Mouse (Mus musculus): ENCODE results near the gene Gm10643.

The Gm10643 gene

DNA sequence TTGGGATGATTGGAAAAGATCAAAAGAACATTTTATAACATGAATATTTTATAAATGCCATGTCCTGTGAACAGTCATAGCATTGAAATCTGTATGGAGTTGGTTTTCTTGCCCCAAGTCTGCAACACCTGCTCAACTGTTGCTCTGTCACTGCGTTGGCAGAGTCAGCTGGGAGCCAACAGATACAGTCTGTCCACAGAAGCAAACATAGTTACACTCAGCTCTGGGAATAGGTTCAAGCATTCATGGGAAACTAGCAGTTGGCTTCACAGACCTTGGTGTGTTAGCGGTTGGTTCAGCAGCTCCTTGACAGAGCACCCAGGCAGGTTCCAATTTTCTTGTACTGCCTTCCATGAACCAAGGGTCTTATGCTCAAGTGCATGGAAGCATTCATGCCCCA, 5.7 kb upstream of the Gm10643 start:
- no peak for DNase-seq

GRCm38 (mm10) chr8:84070241-84070640, 5.3 kb upstream of the Gm10643 start:
- DNase-seq = no peak

DNA sequence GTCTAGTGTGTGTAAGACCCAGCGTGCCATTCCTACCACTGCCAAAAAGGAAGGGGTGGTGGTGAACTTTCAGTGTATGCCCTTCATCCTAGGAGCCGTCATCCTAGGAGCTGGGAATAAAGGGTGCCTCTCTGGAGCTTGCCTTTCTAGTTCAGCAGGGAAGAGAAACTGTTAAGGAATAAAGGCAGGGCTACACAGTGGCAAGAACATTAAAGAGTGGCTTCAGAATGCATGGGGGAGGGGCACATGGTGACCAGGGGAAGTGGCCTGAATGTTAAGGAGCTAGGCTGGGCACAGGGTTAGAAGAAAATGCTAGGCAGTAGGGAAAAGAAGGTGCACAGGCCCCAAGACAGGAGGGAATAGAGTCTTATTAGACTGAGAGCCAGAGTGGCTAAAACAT, 4.8 kb upstream of the Gm10643 start:
- no peak for DNase-seq

DNA sequence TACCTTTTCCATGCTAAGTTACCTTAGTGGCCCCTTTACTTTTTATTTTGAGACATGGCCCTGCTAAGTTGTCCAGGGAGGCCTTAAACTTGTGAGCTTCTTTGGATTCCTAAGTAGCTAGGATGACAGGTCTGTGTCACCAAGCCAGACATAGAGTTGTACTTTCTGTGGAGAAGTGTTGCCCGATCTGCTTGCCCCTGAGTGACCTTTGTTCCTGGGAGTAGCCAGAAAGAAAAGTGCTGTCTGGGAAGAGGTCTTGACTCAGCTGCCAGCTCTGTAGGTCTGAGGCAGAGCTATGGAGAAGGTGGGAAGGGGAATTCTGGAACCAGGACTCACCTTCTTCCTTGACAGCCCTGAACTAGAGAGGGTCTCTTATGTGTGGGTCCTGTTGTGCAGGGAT, 4.2 kb upstream of the Gm10643 start:
- DNase-seq = no peak

DNA sequence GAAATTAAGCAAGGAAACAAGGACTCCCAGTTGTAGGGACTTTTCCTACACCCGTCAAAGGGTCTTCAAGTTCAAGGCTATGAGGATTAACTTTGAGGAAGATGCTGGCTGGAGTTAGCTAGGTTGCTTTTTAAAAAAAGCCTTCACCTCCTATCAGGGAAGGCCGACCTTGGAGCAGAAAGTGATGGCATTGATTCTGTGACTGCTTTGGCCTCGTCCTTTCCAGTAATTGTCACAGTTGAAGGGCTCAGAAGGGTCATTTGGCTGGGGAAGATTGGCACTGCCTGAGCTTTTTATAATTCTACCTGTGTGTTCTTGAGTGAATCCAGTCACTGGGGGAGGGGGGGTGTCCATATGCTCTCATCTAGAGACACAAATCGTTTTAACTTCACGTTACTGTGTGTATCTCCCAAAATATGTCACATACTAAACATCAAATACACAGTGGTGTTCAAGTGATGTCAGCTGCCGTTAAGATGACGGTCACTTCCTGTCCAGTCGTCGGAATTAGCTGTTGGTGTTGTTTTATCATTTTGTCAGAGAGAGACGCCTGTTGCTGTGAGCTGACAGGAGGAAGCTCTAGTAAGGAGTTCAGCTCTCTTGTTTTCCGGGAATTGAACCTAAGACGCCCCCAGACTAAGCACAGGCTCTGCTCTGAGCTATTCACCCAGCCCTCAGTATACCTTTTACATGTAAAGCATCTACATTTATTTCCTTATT, 3.5 kb upstream of the Gm10643 start:
- no peak for DNase-seq

GRCm38 (mm10) chr8:84067911-84068310, 3.0 kb upstream of the Gm10643 start:
- no peak for DNase-seq

DNA sequence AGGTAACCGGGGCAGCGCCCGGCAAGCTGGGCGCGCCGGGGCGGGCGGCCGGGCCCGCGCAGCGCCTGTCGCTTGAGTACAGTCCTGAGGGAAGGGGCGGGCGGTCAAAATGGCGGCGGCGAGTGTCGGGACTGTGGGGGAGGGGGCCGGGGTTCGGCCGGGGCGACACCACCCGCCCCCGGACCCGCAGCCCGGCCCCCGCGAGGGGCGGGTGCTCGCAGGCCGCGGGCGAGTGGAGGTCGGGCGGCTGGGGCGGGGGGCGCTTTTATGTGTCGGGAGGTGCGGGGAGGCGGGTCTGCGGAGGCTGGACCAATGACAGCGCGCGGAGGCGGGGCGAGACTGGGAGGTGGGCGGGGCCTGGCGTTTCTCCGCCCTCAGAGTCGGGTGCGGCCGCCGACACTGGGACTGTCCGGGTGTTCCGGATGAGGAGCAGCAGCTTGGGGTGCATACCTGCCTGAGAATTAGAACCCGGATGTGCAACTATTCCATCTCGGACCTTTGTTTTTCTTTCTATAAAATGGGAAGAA, 2.2 kb upstream of the Gm10643 start:
- peak; percentile 99 for DNase-seq

DNA sequence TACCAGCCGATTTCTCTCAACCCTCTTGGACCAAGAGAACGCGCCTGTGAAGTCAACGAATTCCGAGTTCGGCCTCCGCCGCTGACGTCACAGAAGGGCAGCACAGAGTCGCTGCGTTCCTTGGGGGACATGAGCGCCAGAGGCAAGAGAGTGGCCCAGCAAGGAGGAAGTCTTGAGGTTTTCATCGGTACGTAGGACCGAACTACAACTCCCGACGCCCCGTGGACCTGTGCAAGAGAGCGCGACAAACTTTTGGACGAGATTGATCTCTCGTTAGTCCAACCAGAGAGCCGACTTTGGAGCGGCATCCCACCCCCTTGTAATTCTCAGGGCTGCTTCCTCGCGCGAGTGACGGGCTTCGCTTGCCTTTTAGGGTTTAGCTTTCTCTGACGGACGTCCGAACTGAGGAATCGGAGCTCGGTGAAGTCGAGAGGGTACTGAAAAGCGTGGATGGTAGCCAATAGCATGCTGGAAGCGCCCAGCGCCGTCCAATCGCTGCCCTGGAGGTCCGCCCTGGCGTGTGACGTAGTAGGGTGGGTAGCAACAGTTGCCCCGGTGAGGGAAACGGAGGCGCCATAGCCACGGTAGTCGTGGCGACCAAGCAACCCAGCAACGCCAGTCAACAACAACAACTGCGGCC, 1.5 kb upstream of the Gm10643 start, which contains the start of gene Rfx1:
TSS of gene Rfx1 (plus strand) at position 544 of the 640 bp plus-strand sequence.
- peak; percentile 97 for DNase-seq

DNA sequence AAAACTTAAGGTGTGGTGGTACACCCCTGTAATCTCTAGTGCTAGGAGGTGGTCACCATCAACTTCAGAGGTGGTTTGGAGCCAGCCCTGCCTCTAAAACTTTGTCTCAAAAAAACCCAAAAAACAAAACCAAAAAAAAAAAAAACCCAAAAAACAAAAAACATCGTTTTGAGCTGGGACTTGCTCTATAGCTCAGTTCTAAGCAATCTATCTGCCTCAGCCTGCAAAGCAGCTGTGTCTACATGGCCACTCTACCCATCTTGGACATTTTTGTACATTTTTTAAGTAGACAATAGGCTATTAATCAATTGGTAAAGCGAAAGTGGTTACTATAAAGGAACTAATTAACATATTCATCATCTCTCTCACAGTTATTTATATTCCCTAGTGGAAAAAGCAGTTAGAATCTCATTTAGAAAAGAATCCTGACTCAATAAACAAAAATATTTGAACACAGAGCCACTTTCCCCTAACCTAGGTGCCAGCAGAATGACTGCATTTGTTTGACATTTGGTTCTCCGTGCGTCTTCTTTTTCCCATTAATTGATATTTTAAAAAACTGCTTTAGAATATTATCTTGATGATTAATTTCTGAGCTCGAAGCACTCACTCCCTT, 628 bp upstream of the Gm10643 start:
- no peak for DNase-seq

GRCm38 (mm10) chr8:84063861-84064610, 901 bp downstream of the Gm10643 start:
- peak; percentile 77 for DNase-seq

DNA sequence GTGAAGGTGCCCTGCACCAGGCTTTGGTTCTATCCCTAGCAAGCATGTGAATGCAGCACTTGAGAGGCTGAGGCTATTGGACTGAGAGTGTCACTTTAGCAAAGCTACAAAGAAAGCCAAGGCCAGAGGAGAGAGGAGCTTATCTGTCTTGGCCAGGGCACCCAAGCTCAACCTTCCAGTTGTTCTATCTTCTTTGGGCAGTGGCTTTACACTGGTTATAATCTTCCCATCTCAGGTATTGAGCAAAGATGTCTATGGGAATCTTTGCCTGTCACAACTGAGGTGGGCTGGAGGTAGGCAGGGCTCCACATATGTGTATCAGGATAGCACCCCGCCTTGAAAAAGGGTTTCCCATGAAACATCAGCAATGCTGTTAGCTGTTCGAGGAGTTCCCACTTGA, 4.7 kb downstream of the Gm10643 start:
- DNase-seq = no peak

GRCm38 (mm10) chr8:84059226-84059625, 5.7 kb downstream of the Gm10643 start:
- no peak for DNase-seq

DNA sequence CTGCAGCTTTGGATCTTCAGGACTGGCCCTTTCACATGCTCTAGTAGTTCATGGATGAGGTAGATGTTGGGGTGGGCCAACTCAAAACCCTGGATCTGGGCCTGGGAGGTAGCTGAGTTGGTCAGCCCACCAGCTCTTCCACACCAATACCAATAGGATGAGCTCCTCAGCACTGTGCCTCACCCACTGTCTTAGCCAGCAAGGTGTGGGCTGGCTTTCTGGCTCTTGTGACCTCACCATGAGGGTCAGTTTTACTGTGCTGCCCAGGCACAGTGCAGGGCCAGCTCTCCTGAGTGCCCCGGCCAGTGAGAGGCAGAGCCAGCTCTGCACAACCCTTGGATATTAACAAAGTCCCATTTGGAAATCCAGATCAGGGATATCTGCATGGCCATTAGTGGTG, 7.1 kb downstream of the Gm10643 start:
- DNase-seq = no peak

- DNase-seq = no peak
Observed at GRCm38 (mm10) chr8:84053229-84053628, 11.7 kb downstream of the Gm10643 start.

DNA sequence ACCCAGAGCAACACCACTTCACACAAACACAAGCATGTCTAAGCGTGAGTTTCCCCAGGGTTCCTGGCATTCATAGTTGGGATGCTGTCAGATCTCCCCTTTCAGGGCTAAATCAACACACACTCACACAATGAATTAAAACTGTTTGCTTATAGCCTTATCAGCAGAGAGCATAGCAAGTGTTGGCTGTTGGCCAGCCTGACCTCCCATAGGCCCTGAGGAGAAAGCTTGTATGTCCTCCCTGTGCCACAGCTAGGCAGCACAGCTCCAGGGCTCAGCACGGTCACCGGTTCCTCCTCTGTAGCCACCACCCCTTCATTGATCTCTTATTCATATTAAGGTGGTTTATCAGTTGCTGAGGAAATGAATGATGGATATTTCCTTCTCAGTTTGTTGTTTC, 12.2 kb downstream of the Gm10643 start:
- DNase-seq = no peak

DNA sequence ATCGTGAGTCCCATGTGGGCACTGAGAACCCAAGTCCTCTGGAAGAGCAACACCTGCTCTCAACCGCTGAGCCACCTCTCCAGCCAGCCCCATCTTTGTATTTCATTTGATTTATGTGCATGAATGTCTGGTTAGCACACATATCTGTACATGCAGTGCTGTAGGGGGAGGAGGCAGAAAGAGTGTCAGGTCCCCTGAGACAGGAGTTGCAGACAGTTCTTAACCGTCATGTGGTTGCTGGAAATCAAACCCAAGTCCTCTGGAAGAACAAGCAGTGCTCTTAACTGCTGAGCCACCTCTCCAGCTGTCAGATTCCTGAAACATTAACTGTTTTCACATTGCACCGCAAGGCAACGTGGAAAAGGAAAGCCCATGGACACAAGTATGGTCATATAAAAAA, 16.8 kb downstream of the Gm10643 start:
- DNase-seq = no peak

- no peak for DNase-seq
Observed at GRCm38 (mm10) chr8:84046505-84046904, 18.4 kb downstream of the Gm10643 start.

- no peak for DNase-seq
Observed at GRCm38 (mm10) chr8:84044900-84045299, 20.0 kb downstream of the Gm10643 start, which contains the start of gene Rln3. Gene Rln3 (minus strand): TSS chr8:84045000.

GRCm38 (mm10) chr8:84044103-84044502, 20.8 kb downstream of the Gm10643 start:
- DNase-seq = no peak

DNA sequence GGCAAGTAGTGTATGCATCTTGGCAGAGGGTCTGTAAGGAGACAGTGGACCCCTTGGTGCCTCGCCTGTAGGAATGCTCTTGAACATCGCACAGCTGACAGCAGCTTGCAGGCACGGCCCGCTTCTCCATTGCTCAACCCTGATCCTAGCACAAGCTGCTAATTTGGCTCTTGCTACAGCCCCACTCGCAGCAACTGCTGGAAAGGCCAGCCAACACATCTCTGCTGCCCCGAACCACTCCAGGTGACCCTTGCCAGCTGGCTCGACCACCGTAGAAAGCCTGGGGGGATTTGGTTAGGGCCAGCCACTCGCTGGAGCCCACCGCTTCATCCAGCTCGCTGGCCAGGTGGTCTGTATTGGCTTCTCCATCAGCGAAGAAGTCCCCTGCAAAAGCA, 22.0 kb downstream of the Gm10643 start:
- peak; percentile 44 for DNase-seq

- peak; percentile 80 for DNase-seq
Observed at GRCm38 (mm10) chr8:84042066-84042947, 22.6 kb downstream of the Gm10643 start, which contains the start of gene Il27ra. Gene Il27ra (minus strand): TSS chr8:84042589.

DNA sequence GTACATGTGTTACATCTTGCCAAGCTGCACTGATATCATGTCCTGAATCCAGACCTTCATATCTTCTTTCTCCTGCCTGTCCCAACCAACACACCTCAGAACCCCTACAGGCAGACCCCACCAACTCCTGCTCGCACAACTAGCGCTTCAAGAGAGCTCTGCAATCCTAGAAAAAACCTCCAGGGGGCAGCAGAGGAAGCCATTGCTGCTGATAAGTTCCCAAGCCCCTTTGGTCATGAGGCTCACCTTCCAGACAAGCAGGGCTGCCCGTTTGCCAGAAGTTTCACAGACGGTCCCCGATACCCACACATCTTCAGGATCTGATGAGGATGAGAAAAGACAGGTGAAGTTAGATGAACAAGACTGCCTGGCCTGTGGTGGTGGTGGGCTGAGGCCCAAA, 25.9 kb downstream of the Gm10643 start:
- DNase-seq = peak; percentile 86
